Mouse (Mus musculus): Measurements from ENCODE around the gene Pdgfa.

GRCm38 (mm10) chr5:138947487-138947886, 49.7 kb downstream of the Pdgfa start:
- TF ChIP-seq CEBPB (IDR thresholded peaks at IDR 0.05; ENCODE audit: insufficient read depth, poor library complexity, severe bottlenecking) (no peak), MYOD1 (IDR thresholded peaks at IDR 0.05; ENCODE audit: control insufficient read depth in 1 of 3, insufficient read length in 2 of 3, low read depth in 2 of 3) (no peak), USF1 (IDR thresholded peaks at IDR 0.05; ENCODE audit: low read depth) (no peak), POLR2A (IDR thresholded peaks at IDR 0.05; ENCODE audit: insufficient read length, low read depth) (no peak), POLR2AphosphoS2 (IDR thresholded peaks at IDR 0.05; ENCODE audit: insufficient read length, low read depth) (no peak), MYOG (IDR thresholded peaks at IDR 0.05; ENCODE audit: control insufficient read depth in 1 of 3, insufficient read depth in 1 of 3, insufficient read length in 2 of 3, low read depth in 2 of 3) (no peak), MAX (IDR thresholded peaks at IDR 0.05; ENCODE audit: low read depth) (no peak)
